Mouse (Mus musculus): ENCODE measurements around the gene Slc22a4.

GRCm38 (mm10) chr11:54065106-54065914 lies 37.4 kb upstream of the Slc22a4 start:
- TF ChIP-seq CTCF (IDR thresholded peaks at IDR 0.05; ENCODE audit: extremely low read depth, insufficient read length, insufficient replicate concordance, low read depth, low read length) (no peak), POLR2A (IDR thresholded peaks at IDR 0.05; ENCODE audit: low read depth, low read length) (no peak)
